Mouse (Mus musculus) gastrocnemius, postnatal 14 days (tissue): Measurements from ENCODE around the gene Krt5. TPM values are rescaled to one million over a fixed set of nuclear protein-coding genes. Genes with fewer than 3 reads are reported as not detected.
"Not testable (repeated sequence)": the region's sequence is repeated elsewhere in the genome, so short reads cannot be mapped to it uniquely, and the experiment has no call there.

ENCODE experiments used
- DNase-seq: peaks from one replicate; pipeline ENCODE4 v3.0.0; 2021; ENCODE audit warnings: mixed read lengths
- intact Hi-C: fragments of 180-260 bp; cut with DNase I; formaldehyde crosslinking; loops from one replicate; pipeline ENCODE4 v1.15.1; 2025; ENCODE audit warnings: low total_unique reads
- long read RNA-seq, 2 experiments: library from polyadenylated mRNA; stranded (forward); transcript quantifications; one replicate each; pipeline ENCODE4 v2.0.0; 2021
- total RNA-seq, 2 experiments: library from RNA; stranded (reverse); gene quantifications; 2 replicates each; pipeline ENCODE4 v1.2.3; 2021

The Krt5 gene
- total RNA-seq, result not detected
- long read RNA-seq, experiment 1, result 0 reads
- long read RNA-seq, experiment 2, result 0 reads

DNA sequence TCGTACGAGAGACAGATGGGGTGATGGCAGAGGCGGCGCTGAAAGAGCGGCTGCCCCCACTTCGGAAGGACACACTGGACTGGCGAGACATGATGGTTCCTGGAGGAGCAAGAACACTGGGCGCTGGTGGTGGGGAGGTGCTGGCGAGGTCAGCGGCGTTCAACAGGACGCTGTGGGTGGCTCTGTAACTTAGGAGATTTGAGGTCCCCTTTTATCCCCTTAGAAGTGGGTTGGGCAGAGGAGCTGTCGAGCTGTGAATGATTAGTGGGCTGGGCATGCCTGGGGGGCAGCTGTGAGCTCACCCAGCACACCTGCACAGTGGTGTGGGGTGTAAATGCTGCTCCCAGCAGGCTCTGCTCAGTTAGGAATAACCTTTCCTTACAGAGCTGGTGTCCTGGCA lies at the start of gene Krt5:
Krt5 (minus strand) TSS at position 179 of the 400 bp plus-strand sequence.
- intact Hi-C loops, result no loop called here
- no peak for DNase-seq

DNA sequence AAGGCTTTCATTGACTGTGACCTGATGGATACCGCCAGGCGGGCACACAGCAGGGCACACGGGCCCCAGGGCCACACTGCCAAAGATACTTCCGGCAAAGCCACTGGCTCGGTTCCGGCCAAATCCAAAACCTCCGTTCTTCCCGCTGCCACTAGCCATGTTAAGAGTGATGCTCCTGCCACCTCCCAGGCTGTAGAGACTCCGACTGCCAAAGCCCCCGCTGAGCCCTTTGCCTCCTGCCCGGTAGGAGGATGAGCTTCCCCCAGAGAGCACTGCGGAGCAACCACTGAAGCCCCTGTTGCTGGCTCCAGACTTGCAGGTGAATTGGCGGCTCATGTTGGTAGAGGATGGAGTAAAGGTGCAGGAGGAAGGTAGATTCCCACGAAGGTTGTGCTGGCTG lies 30.0 kb upstream of the Krt5 start, which contains the start of gene Krt71:
Krt71 (minus strand) TSS at position 399 of the 400 bp plus-strand sequence.
- no peak for DNase-seq
- intact Hi-C loops, result no loop called here

- intact Hi-C loops, result no loop called here
- no peak for DNase-seq
These were observed 25.1 kb upstream of the Krt5 start for GRCm38 (mm10) chr15:101737786-101738185.

DNA sequence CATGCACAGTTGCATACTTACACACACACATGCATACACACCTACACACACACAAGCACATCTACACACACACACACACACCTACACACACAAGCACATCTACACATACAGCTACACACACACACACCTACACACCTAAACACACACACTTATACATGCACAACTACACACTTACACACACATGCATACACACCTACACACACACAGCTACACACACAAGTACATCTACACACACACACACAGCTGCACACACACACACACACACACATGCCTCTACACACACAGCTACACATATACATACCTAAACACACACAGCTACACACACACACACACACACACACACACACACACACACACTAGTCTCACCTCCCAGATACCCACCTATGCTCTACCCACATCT lies 18.0 kb upstream of the Krt5 start:
- intact Hi-C loops, result no loop called here
- DNase-seq, result no peak

- intact Hi-C loops, result no loop called here
- DNase-seq, result no peak
These were observed 12.0 kb upstream of the Krt5 start for GRCm38 (mm10) chr15:101724686-101725085.

GRCm38 (mm10) chr15:101715831-101716230 lies 3.1 kb upstream of the Krt5 start:
- intact Hi-C loops, result no loop called here

DNA sequence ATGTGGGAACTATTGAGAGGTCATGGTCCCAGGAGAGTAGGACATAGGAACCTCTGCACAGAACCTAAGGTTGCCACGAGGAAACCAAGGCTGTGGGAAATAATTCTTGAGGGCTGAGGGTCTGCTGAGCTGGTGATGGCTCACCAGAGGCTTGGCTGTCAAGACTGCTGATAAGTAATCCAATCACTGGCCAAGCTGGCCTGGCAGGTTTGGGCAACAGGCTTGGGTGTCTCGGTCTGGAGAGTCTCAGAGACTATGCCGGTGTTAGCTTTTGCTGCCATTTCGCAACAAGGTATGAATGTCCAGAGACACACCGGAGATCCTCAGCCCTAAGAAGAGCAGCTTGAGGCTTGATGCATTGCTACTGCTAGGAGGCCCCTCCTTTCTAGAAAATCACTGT lies 1.7 kb upstream of the Krt5 start:
- intact Hi-C loops, result no loop called here
- DNase-seq, result no peak

More at GRCm38 (mm10) chr15:101715831-101716230, 3.1 kb upstream of the Krt5 start:
- DNase-seq, result no peak

GRCm38 (mm10) chr15:101713731-101714130 lies 1.0 kb upstream of the Krt5 start:
- intact Hi-C loops, result no loop called here
- no peak for DNase-seq

DNA sequence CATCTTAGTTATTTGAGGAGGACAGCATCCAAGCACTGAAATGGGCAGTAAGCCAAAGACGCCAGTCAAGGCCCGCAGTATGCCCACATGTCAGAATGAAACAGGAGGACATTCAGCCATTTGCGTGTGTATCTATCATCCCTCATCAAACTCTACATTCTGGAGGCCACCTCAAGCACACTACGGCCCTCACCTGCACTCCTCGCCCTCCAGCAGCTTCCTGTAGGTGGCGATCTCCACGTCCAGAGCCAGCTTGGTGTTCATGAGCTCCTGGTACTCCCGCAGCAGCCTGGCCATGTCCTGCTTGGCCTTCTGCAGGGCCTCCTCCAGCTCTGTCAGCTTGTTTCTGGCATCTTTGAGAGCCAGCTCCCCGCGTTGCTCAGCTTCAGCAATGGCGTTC lies 4.0 kb downstream of the Krt5 start:
- DNase-seq, result no peak
- intact Hi-C loops, result no loop called here

GRCm38 (mm10) chr15:101707454-101707853 lies 5.2 kb downstream of the Krt5 start:
- intact Hi-C loops, result no loop called here
- no peak for DNase-seq

GRCm38 (mm10) chr15:101704066-101704465 lies 8.6 kb downstream of the Krt5 start:
- intact Hi-C loops, result no loop called here
- DNase-seq, result no peak

- intact Hi-C loops, result no loop called here
- DNase-seq, result no peak
These were observed 10.3 kb downstream of the Krt5 start for GRCm38 (mm10) chr15:101702380-101702779.

DNA sequence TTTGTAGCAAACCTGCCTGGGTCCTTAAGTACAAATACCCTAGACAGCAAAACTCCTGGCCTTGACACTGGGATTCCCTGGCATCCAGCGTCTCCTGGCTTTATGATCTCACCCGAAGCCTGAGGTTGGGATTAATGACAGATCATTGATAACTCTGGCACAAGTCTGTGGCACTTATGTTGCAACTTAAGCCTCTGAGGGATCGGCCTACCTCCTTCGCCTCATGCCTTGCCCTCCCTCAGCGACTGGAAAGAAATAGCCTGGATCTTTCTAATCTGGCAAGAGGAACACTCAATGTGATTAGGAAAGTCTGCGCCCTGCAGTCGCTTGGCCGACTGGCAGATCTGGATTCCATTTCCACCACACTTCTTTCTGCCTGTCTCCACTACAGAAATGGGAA lies 12.8 kb downstream of the Krt5 start:
- intact Hi-C loops, result no loop called here
- no peak for DNase-seq

DNA sequence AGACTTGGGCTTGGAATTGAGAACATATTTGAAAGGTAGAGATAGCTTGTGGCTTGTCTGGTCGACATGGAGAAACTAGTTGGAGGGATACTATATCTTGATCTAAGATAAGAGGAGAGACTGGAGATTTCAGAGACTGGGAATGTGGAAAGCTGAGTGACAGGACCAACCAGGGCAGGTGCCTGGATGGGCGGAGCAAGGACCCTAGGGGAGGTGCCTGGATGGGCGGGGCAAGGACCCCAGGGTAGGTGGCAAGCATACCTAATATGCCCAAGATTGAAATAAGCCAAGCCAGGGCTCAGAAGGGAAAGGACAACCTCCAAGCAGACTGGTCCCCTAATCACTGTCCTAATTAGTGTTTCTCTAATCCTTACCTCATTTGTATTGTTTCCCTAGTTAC lies 13.5 kb downstream of the Krt5 start:
- intact Hi-C loops, result no loop called here

GRCm38 (mm10) chr15:101697326-101698188 lies 15.1 kb downstream of the Krt5 start:
- intact Hi-C loops, result no loop called here
- DNase-seq, result no peak

More for the DNA sequence above, 13.5 kb downstream of the Krt5 start:
- no peak for DNase-seq

- intact Hi-C loops, result no loop called here
- DNase-seq, result no peak
These were observed 18.5 kb downstream of the Krt5 start, which contains the start of gene Krt6a for GRCm38 (mm10) chr15:101694207-101694606. TSS of gene Krt6a (minus strand) at chr15:101694307.

DNA sequence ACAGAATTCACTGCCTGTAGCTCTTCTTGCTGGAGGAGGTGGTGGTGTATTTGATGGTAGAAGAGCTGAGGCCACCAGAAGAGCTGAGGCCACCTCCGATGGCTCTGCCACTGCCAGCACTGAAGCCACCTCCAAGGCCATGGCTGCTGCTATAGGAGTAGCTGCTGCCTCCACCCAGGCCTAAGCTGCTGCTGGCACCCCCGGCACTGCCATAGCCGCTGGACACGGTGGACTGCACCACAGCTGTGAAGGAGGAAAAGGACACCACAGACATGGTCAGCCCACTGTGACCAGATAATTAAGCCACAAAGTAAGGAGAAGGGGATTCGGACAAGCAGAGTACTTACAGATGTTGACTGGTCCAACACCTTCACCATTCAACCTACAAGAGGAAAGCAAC lies 22.2 kb downstream of the Krt5 start:
- intact Hi-C loops, result not testable (repeated sequence)

DNA sequence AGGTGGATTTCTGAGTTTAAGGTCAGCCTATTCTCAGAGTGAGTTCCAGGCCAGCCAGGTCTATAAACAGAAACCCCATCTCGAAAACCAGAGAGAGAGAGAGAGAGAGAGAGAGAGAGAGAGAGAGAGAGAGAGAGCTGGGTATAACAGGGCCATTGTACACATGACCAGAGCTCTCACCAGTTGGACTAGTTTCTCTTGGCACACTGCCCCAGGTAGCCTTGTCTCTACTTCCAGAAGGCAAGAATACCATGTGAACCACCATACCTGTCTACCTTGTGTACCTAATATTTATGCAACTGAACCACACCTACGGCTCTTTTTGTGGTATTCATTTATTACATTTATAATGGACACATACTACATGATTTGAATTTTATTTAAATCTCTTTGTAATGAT lies 24.5 kb downstream of the Krt5 start:
- intact Hi-C loops, result no loop called here

More for the DNA sequence above, 22.2 kb downstream of the Krt5 start:
- not testable (repeated sequence) for DNase-seq

GRCm38 (mm10) chr15:101680187-101680586 lies 32.5 kb downstream of the Krt5 start, which contains the start of gene Krt6b:
TSS of gene Krt6b (minus strand) at chr15:101680287.
- DNase-seq, result no peak
- intact Hi-C loops, result no loop called here

More for the DNA sequence above, 24.5 kb downstream of the Krt5 start:
- no peak for DNase-seq

DNA sequence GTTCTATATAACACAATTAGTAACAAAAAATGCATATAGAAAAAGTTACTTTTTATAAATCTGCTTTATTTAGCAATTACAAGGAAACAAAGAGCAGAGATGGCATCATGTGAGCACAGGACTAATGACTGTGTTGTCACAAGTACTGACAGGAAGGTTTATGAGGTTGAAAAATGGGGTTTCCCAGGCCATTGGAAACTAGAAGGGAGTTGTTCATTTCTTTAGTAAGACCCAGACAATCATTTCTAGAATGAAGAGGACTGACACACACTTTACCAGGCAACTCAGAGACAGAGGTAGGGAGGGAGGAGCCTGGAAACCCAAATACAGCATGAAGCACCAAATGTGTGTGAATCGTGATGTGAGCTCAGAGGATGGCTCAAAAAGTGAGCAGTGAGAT lies 36.7 kb downstream of the Krt5 start:
- intact Hi-C loops, result no loop called here
- no peak for DNase-seq
